Mouse (Mus musculus): ENCODE results near the gene Mier3.

- TF ChIP-seq POLR2A (IDR thresholded peaks at IDR 0.05; ENCODE audit: insufficient read depth, low read depth, low read length): no peak
- TF ChIP-seq CTCF (IDR thresholded peaks at IDR 0.05; ENCODE audit: insufficient read depth, low read depth, low read length): no peak
These were observed 6.6 kb downstream of the Mier3 start for GRCm38 (mm10) chr13:111687285-111687781.
